Mouse (Mus musculus) cerebellum, postnatal 36 days (tissue): Measurements from ENCODE around the gene Olfr957.
A peak's percentile ranks its signal among the peaks of the same experiment; 100 is the strongest.

Experiments used
- DNase-seq, 2 experiments: peaks; one replicate each; pipeline ENCODE4 v3.0.0; 2021 to 2022; ENCODE audit warnings: mixed read lengths in 2 of 2

The Olfr957 gene

DNA sequence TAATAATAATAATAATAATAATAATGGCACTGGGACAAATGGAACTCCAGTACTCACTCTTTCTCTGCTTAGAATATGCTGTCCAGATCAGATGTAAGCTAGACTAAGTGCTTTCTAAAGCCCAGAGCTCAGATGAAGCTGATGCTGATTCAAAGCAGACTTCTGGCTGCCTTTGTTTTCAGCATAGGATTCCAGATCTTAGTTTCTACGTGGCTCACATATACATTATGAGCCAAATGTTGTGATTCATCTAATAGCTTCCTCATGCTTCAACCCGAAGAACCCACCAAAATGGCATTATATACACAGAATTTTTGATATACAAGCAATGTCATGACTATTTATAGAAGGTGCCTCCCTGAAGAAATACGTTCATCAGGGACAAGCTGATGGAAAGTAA lies at the start of gene Olfr957:
Gene Olfr957 (minus strand): TSS at position 279 of the 400 bp plus-strand sequence.
- DNase-seq, result no peak

DNA sequence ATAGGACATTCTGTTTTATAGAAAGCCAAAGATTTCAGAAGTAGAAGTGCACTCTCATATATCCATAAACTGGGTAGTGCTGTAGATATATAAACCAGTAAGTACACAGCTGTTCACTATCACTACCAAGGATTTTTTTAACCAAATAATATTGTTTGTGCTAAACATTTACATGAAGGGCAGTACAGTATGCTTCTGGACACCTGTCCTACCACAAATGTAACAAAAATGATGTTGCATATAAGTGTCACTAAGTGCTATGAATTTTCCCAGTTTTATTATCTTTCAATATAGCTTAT lies 42.7 kb upstream of the Olfr957 start:
- no peak for DNase-seq

DNA sequence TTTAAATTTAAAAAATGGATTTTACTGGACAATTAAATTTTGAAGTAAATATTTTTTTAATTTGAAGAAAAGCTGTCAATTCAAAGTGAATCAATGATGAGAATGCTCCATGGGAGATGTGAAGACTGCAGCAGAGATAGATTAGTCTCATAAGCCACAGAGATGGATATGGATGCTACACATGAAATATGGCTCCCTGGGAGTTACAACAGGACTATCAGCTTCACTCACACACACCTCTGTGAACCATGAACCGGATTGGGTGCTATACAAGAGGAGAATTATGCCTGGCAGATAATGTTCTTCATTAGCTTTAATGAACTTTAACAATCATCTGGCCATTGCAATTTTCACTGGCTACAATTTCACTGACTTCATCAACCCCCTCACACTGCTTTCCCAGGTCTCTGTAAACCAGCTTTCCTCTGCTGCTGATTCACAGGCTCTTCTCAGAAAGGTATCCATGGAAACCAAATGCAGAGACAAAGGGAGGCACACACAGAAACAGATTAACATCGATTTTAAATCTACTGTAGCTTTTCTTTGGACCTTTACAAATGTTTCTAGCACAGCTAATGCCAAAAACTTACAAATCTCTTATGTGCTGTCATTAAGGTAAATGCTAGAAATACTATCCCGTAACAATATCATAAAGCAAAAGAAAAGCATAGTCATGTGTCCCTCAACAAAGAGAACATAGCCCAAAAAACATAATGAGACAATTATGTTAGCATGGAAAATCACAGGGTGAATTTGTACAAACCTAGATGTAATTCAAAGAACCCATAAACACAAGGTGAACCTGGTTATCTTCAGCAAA lies 42.1 kb upstream of the Olfr957 start:
- no peak for DNase-seq

DNA sequence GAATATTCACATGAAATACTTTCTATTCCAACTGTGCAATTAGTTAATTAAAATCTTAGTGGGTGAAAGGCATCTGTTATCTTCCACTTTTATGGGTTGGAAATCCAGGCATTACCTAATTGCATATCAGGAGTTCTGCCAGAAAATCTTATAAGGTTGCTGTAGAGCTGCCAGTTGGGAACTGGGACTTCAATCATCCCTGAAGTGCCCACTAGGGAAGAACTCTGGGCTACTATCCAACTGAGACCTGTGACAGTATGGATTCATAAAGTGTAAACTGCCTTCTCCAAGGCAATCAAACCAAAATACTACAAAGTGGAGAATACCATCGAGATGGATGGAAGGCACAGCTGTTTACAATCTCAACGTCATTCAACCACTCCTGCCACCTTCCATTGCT lies 38.3 kb upstream of the Olfr957 start, which contains the start of gene Olfr958:
Gene Olfr958 (minus strand): TSS at position 109 of the 400 bp plus-strand sequence.
- no peak for DNase-seq

DNA sequence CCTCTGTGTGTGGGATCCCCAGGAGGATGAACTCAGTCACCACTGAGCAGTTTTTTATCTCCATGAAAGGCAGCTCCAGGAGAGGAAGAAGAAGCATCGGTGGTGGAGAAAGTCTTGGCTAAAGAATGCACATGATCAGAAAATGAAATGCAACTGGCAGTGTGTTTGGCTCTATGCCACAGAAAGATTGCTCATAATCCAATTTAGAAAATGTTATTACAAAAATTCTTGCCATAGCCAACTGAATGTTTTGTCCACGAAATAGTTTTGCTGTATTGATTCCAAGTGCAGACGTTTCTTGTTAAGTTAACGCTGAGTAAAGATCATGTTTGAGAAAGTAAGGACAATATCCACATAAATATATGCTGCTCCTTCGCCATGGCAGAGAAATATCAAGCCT lies 35.2 kb upstream of the Olfr957 start:
- DNase-seq, result no peak

DNA sequence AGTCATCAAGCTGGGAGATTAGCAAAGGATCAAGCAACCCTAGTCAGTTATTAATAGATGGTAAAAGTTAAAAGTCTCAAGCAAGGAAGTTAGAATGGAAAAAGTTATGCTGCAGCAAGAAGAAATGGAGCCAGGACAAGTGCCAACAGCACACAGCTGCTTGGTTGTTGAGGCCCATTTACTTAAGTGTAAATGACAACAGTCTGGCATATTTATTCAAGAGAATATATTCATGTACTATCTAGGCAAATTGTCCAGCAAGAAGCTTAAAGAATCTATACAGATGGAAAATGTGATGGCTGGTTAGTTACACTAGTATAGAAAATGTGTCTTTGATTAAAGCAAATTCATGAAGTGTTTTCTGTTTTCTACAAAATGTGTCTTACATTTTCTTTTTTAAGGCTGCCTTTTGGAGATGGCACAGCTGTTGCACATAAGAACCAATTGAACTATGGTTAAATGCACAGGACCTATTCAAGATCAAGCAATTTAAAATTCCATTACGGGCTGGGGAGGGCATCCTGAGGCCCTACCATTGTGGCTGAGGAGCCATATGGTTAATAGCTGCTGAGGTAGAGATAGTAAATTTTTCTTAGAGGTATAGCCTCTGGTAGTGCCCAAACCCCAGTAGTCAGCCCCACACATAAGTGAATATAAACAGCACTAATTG lies 8.1 kb upstream of the Olfr957 start:
- no peak for DNase-seq

DNA sequence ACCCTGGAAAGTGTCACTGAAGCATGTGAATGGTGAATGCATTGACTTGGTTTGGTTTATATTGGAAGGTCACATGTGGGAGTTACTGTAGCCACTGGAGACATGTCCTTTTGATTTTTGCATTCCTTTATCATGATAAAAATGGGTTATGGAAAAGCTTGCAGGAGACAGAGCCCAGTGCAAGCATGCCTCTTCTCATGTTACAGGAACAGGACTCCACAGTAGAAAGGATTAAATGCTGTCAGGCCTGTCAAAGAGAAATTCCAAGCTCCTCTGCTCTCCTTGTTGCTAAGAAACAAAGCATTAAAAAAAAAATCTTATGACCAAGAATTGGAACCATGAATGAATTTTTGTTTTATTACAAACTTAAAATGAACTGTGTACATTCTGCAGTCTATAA lies 3.0 kb upstream of the Olfr957 start:
- no peak for DNase-seq

DNA sequence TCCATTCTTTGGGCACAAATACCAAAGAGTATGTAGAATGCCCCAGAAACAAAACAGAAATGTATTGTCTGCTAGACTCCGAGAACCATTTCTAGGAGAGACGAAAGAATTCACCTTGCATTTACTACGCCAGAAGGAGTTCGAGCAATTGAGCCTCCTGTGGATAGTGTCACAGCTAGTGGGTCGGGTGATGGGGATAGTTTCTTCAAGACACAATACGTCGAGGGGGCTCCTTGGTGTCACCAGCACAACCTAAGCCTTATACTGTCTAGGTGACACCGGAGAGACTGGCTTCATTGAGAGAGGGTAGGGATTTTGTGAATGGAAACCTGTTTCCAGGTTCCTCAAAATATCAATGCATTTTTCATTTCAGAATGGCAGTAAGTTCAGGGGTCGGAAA lies 6.2 kb downstream of the Olfr957 start:
- DNase-seq, result no peak

DNA sequence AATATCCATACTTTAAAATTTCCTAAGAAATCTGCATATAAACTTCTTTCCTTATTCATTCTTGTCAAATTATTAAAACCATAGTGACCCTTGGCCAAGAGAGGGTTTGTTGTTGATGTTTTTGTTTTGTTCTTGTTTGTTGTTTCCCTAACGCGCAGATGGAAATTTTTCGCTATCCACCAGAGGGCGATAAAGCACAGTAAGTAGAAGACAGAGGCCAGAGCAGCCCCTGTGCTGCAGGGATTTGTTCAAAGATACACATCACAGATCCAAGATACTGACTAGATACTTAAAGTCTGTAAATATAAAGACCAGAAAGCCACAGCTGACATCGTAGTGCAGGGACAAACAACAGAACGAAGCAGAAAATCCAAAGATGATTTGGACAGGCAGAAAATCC lies 6.6 kb downstream of the Olfr957 start:
- peak; percentile 25 to 34 for DNase-seq

DNA sequence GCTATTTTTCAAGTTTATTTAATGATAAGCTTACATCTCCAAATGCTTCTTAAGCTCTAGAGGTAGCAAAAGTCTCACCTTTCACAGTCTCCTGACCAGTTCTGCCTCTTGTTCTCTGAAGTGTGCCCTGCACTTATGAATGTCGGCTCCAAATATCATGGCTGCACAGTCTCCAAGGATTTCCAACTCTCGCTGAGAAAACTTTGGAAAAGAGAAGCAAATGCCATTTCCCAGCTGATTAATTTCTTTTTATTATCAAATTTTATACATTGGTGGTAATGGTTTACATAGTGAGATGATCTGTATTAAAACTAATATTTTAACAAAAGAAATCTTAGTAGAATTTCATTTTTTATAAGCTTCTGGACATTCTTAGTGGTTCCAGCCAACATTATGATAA lies 21.7 kb downstream of the Olfr957 start, which contains the start of gene Olfr44:
Gene Olfr44 (minus strand): TSS at position 101 of the 400 bp plus-strand sequence.
- DNase-seq, result no peak

DNA sequence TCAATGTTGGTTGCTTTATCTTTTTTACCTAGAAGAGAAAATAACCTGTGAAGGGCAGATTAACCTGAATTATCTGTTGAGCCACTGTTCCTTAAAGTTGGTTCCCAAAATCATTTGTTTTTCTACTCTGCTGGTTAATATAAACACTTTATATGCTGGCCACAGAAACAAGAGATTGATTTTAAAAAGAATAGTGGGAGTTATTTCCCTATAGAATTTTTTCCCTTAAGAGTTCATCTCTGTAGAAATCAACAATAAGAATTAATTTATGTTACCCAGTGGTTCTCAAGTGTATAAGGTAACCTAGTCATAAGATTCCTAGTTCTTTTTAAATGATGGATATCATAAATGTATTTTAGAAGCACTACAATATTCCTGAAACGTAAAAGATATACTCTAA lies 43.8 kb downstream of the Olfr957 start, which contains the start of gene Olfr955:
Gene Olfr955 (minus strand): TSS at position 101 of the 400 bp plus-strand sequence.
- DNase-seq, result no peak
